Mouse (Mus musculus): ENCODE data around the gene Ccser1.
A peak's percentile ranks its signal among the peaks of the same experiment; 100 is the strongest.

Ccser1 gene

GRCm38 (mm10) chr6:61432167-61432566 lies 252.0 kb downstream of the Ccser1 start:
- peak; percentile 16 for DNase-seq (ENCODE audit: low read depth, low spot score)

GRCm38 (mm10) chr6:61432703-61433102 lies 252.6 kb downstream of the Ccser1 start:
- no peak for DNase-seq (ENCODE audit: low read depth, low spot score)

- no peak for DNase-seq (ENCODE audit: low read depth, low spot score)
Observed at GRCm38 (mm10) chr6:61438165-61438564, 258.0 kb downstream of the Ccser1 start.

DNA sequence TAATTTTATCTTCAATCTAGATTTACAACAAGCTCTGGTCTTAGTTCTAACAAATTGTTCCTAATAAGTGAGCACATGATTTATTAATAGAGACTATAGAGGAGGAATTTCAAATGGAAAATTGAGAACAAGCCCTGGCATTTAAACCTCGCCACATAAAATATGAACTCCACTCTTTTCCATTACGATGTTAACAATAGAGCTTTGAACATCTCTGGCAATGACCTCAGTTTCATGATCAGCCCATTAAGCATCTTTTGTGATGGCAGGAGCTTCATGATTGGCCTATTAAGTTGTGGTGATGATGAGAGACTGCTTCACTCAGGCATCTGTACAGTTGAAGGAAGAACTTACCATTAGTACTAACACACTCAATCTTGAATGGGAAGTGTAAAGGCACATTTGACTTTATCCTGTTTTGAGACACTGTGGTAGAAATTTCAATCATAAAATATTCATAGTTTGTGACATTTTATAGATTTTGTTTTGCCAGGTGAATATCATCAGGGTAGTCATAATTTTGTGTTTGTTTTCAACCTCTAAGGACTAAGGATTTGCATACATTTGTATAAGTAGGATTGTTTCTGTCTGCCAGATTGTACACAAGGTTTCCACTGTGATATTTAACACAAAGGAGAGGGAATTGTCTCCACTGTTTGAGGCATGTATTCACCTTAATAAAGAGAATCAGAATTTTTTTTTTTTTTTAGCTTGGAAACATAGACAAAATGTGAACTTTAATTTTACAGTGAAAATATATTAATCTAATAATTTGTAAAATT lies 291.4 kb downstream of the Ccser1 start:
- DNase-seq (ENCODE audit: low read depth, low spot score) = no peak

GRCm38 (mm10) chr6:61485336-61485735 lies 305.2 kb downstream of the Ccser1 start:
- DNase-seq (ENCODE audit: low read depth, low spot score) = no peak

DNA sequence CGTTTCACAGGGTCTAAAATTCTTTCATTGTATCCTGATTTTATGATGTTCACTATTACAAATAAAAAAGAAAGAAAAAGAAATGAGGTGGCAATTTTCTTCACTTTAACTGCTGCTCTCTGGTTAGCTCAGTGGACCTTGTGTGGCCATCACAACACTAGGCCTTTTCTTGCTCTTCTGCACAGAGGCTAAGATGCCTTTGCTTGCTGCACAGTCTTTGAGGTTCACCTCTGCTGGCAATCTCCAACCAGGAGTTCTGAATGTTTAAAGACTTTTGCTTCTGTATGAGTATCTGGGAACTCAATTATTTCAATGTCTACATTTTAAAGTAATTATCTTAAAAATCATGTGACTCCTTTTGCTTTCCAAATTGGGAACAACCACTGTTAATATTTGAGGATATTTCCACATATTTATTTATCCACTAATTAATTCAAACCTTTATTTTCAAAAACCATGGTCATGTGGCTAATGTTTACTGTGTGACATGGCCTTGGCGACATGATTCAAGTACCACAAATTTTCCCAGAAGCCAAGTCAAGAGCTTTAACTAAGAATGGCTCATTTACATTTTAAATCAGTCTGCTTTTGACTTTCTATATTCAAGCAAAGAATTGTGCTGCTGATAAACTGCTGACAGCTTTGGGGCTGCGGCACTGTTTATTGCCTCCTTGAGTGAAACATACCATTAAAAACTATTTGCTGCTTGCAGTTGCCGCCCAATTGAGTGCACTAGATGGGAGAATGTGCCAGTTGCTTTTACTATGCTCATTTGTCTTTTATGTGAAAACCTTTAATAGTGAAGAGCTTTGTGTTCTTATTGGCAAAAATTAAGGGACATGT lies 312.1 kb downstream of the Ccser1 start:
- no peak for DNase-seq (ENCODE audit: low read depth, low spot score)

DNA sequence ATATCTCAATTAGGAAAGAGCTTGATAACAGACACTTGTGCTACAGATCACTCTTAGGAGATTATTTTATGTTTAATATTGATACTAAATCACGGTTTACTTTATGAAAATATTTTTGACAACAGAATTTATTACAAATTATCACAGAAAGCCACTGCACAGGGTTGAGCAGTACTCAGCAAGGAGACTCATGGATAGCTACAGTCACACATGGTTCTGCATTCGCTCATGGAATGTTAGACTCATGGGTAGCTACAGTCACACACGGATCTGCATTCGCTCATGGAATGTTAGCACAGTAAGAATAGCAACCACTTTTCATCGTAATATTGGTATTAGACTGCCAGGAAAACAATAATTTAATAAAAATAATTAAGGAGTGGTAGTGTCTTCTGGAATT lies 313.3 kb downstream of the Ccser1 start:
- DNase-seq (ENCODE audit: low read depth, low spot score) = no peak

GRCm38 (mm10) chr6:61515310-61515709 lies 335.2 kb downstream of the Ccser1 start:
- no peak for DNase-seq (ENCODE audit: low read depth, low spot score)

- no peak for DNase-seq (ENCODE audit: low read depth, low spot score)
Observed at GRCm38 (mm10) chr6:61521587-61521986, 341.5 kb downstream of the Ccser1 start.

DNA sequence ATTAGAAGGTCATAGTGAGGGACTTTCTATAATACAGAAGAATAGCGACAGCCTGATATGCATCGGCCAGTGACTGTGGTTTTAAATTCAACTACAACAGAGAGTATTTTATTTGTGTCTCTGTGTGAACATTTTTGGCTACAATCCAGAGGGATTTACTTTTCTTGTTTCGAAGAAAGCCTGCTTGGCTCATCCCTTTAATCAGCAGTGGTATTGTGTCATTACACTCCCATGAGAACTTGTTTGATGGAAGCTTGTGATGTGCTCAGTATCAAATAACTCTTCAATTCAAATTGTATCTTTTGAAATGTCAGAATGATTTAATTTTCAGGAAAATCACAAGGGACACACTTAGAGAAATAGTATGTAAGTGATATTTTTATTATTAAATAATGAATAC lies 342.0 kb downstream of the Ccser1 start:
- no peak for DNase-seq (ENCODE audit: low read depth, low spot score)

DNA sequence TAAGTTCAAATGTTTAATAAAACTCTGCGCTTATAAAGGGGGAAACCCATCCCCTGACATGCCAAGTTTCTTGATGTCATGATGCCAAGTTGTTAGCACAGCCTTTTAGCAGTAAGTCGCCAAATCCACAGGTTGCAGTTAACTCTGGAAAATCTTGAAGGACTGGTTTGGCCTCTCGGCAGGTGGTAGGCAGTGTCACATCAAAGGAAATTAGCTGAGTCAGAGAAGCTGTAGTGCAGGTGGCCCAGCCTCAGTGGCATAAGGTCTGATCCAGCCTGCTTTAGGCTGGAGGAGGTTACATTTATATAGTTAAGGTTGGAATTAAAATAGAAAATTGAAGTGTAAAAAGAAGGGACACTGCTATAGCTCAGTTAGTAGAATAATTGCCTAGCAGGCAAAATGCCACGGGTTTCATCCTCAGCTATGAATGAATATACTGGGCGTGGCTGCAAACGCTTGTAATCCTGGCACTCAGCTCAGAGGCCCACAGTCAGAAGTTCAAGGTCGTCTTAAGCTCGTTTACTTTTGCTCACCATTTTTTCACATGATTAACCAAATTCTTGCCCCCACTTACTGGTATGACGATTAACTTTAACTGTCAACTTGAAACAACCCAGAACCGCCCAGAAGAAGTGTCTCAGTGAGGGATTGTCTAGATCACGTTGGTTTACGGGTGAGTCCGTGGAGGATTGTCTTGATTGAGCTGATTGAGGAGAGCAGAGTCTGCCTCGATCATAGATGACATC lies 343.8 kb downstream of the Ccser1 start:
- DNase-seq (ENCODE audit: low read depth, low spot score) = peak; percentile 65

DNA sequence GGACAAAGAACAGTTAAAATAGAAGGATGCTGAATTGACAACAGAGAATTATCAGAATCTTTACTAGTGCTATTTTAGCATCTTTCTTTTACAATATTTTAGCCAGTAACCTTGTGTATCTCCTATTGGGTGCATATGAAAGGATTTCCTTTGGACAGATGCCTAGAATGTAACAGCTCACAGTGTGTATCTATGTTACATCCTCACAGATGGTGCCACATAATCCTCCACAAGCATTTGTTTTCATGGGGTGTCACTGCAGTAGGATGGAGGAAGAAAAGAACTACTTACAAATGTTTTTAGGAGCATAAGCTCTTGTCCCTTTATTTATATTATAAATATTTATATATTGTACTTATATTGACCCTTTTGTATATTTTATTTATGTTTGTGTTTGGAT lies 360.6 kb downstream of the Ccser1 start:
- no peak for DNase-seq (ENCODE audit: low read depth, low spot score)

DNA sequence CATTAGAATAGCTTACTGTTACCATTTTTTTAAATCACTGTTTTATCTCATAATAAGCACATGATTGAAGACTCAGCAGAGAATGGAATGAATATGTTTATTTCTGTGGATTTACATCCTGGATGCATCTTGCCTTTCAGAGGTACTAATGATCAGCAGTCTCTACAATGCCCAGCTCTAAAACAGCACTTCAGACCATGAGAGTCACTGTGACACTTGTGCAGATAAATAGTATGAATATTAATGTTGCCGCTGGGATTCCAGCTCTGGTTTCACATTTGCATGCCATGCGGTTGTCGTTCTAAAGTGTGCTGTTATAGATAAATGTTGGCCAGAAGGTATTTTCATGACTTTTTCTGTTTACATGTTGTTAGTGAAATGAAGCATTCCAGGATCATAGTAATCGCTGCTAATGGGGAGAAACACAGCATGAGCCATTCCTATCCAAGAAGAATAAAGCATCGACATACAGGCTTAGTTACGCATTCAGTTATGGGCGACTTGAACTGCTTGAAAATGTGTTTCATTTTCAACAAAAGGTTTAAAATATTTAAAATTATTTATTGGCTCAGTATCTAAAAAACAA lies 363.4 kb downstream of the Ccser1 start:
- DNase-seq (ENCODE audit: low read depth, low spot score) = no peak

DNA sequence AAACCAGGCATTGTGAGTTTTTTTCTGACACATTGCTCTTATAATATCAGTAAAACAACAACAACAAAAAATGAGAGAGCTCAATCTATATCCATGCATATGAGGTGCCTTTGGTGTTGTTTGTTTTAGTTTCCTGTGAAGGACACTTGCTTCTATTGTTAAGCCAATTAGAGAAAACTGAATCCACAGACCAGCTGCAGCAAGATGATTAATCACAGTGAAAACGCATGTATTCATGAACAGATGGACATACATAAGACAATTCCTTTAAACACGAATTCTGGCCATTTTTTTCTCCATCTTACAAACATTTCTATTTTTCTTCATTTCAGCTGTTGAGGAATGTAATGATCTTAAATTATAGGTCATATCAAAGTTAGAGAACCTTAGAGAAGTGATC lies 387.4 kb downstream of the Ccser1 start:
- no peak for DNase-seq (ENCODE audit: low read depth, low spot score)

DNA sequence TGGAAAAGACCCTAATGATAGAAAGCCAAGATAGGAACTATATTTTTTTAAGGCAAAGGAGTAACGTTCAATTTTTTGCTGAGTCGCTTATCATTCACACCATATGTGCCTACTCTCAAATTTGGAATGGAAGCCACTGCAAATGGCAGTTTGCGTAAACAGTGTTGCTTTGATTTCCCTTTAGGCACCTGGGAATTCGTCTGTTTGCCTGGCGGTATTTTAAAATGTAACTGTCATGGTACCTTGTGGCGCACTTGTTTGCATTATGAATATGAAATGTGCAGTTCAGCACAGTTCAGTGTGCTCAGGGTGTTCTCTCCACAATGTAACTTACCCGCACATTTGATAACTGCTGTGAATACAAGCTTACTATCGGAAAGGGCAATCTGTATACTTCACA lies 387.8 kb downstream of the Ccser1 start:
- DNase-seq (ENCODE audit: low read depth, low spot score) = no peak

DNA sequence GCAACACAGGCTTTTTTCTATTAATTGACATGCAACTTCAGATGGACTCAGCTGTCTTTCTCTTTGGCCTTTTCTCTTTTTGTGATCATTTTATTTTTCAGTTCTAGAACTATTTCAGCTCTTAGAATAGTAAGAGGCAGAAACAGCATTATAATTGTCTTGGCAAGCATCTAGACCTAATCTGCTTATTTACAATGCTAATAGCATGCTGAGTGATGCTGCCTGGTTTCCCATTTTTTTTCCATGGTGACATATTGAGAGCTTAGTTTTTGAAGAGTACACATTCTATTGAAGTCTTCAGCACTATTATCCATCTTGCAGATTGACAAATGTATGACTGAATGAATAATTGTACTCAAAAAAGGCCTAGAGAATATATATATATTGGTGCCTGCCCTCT lies 401.6 kb downstream of the Ccser1 start:
- no peak for DNase-seq (ENCODE audit: low read depth, low spot score)

GRCm38 (mm10) chr6:61588999-61589398 lies 408.9 kb downstream of the Ccser1 start:
- no peak for DNase-seq (ENCODE audit: low read depth, low spot score)

- DNase-seq (ENCODE audit: low read depth, low spot score) = no peak
Observed at GRCm38 (mm10) chr6:61601911-61602310, 421.8 kb downstream of the Ccser1 start.

- DNase-seq (ENCODE audit: low read depth, low spot score) = no peak
Observed at GRCm38 (mm10) chr6:61614920-61615319, 434.8 kb downstream of the Ccser1 start.

DNA sequence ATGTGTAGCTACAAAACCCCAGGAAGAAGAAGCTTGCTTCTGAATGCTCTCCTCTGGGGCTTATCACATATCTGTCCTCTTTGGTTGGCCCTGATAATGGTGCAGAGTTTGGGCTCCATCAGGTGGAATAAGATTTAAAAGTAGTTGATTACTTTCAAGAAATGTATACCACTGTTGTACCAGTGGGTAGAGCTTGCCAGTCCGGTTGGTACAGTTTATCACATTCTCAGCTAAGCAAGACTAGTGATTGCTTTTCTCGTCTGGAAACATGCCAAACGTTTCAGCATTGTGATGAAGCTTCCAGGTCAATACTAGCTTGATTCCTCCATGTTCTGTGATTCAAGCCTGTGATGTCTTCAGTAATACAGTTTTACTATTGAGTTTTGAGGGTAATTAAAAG lies 441.6 kb downstream of the Ccser1 start:
- no peak for DNase-seq (ENCODE audit: low read depth, low spot score)

DNA sequence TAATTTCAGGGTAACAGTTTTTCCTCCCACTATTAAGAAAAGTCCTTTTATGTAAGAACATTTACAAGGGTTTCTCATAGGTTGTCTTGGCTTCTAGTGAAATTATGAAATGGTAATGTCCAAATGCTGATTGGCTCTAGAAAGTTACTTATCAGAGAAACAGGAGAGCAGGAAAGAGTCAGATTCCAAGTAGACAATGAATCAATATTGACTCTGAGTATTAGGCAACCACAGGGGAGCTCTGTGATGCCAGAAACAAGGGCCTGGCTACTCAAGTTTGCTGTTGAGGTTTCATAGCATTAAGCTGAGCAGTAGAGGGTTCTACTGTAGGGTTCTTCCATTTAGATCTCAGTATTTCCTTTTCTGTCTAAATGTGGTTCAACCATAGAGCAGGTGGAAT lies 481.3 kb downstream of the Ccser1 start:
- no peak for DNase-seq (ENCODE audit: low read depth, low spot score)

- DNase-seq (ENCODE audit: low read depth, low spot score) = no peak
Observed at GRCm38 (mm10) chr6:61664572-61664971, 484.4 kb downstream of the Ccser1 start.

All from ES-CJ7 (cell line).